Mouse (Mus musculus) heart, embryonic 13.5 days (tissue): ENCODE data around the gene Nme9. TPM values are rescaled to one million over a fixed set of nuclear protein-coding genes. Genes with fewer than 3 reads are reported as not detected.

ENCODE experiments used
- ATAC-seq: fragments of 200-750 bp; cut with Nextera tagmentation; 2 replicates; pipeline ENCODE4 v1.8.0; 2017; ENCODE audit warnings: moderate TSS enrichment; ENCODE audit not compliant: insufficient number of reproducible peaks, low FRiP score, low TSS enrichment; ENCODE audit errors: extremely low read depth
- H3K27ac ChIP-seq: fragments of 300-500 bp; sonication (generic); replicated peaks from 2 replicates; pipeline ENCODE4 v1.5.1; 2015; ENCODE audit warnings: moderate library complexity, mild to moderate bottlenecking, inconsistent platforms
- H3K27me3 ChIP-seq: fragments of 300-500 bp; sonication (generic); replicated peaks from 2 replicates; pipeline ENCODE4 v1.6.1; 2015; ENCODE audit warnings: mild to moderate bottlenecking, inconsistent platforms
- H3K36me3 ChIP-seq: fragments of 300-500 bp; sonication (generic); 2 replicates; pipeline ENCODE4 v1.6.1; 2015; ENCODE audit warnings: mild to moderate bottlenecking, inconsistent platforms
- H3K4me1 ChIP-seq: fragments of 300-500 bp; sonication (generic); 2 replicates; pipeline ENCODE4 v1.6.1; 2015; ENCODE audit warnings: inconsistent platforms
- H3K4me2 ChIP-seq: fragments of 300-500 bp; sonication (generic); 2 replicates; pipeline ENCODE4 v1.6.1; 2015; ENCODE audit warnings: inconsistent platforms, mild to moderate bottlenecking, moderate library complexity
- H3K4me3 ChIP-seq: fragments of 300-500 bp; sonication (generic); 2 replicates; pipeline ENCODE4 v1.5.1; 2015; ENCODE audit warnings: moderate library complexity, mild to moderate bottlenecking, inconsistent platforms
- H3K9ac ChIP-seq: fragments of 300-500 bp; sonication (generic); 2 replicates; pipeline ENCODE4 v1.6.1; 2015; ENCODE audit warnings: inconsistent platforms, mild to moderate bottlenecking, moderate library complexity
- H3K9me3 ChIP-seq: fragments of 300-500 bp; sonication (generic); 2 replicates; pipeline ENCODE4 v1.6.1; 2016; ENCODE audit warnings: inconsistent platforms
- WGBS: fragments of 180-500 bp; shearing (Covaris S2); methylation state at CpG from one replicate; pipeline ENCODE4 v1.1.7; 2015; ENCODE audit warnings: mixed read lengths; 5-methylcytosine and 5-hydroxymethylcytosine counted together
- polyA plus RNA-seq: library from polyadenylated mRNA; unstranded; fragments of >200 nt; fragmentation: Nextera tagmentation; extraction: Ambion mirVana; gene quantifications from 2 replicates; pipeline ENCODE4 v1.2.1, GENCODE M21; 2015

The Nme9 gene
- polyA plus RNA-seq, 1 experiment from 2014 or later: not detected

GRCm38 (mm10) chr9:99458529-99459208, 7.4 kb downstream of the Nme9 start:
- Histone ChIP-seq H3K4me3 (no peak overlapping the region), H3K27me3 (peaks cover 22% of the 10 kb centered on the region), H3K36me3 (no peaks in the 10 kb centered on the region), H3K9ac (no peak overlapping the region), H3K27ac (no peak overlapping the region), H3K9me3 (no peaks in the 10 kb centered on the region), H3K4me1 (no peaks in the 10 kb centered on the region), H3K4me2 (no peak overlapping the region)
- ATAC-seq: no peak
- WGBS: 39% methylated on average over 12 of the region's 12 CpGs

GRCm38 (mm10) chr9:99459730-99460129, 8.5 kb downstream of the Nme9 start:
- H3K27ac ChIP-seq: no peak overlapping the region
- H3K4me3 ChIP-seq: no peak overlapping the region
- no peak overlapping the region for H3K9ac ChIP-seq
- peaks cover 22% of the 10 kb centered on the region for H3K27me3 ChIP-seq
- no peak for ATAC-seq
- WGBS: 88% methylated on average over 4 of the region's 4 CpGs
- H3K36me3 ChIP-seq: no peaks in the 10 kb centered on the region
- no peaks in the 10 kb centered on the region for H3K9me3 ChIP-seq
- H3K4me1 ChIP-seq: no peaks in the 10 kb centered on the region
- no peak overlapping the region for H3K4me2 ChIP-seq

GRCm38 (mm10) chr9:99464876-99465275, 13.6 kb downstream of the Nme9 start:
- WGBS: 64% methylated on average over 6 of the region's 6 CpGs
- ATAC-seq: no peak
- Histone ChIP-seq H3K27ac (no peak overlapping the region), H3K4me2 (no peak overlapping the region), H3K4me3 (no peak overlapping the region), H3K9ac (no peak overlapping the region), H3K36me3 (no peaks in the 10 kb centered on the region), H3K27me3 (0 out of 2 replicates have a peak, but pooled peaks cover 4% of the 10 kb centered on the region), H3K9me3 (no peaks in the 10 kb centered on the region), H3K4me1 (no peaks in the 10 kb centered on the region)

GRCm38 (mm10) chr9:99468572-99468971, 17.3 kb downstream of the Nme9 start:
- no peak overlapping the region for H3K27ac ChIP-seq
- H3K27me3 ChIP-seq: no peaks in the 10 kb centered on the region
- no peaks in the 10 kb centered on the region for H3K36me3 ChIP-seq
- no peaks in the 10 kb centered on the region for H3K4me1 ChIP-seq
- H3K9ac ChIP-seq: no peak overlapping the region
- no peak for ATAC-seq
- H3K9me3 ChIP-seq: no peaks in the 10 kb centered on the region
- 75% methylated on average over 9 of the region's 9 CpGs for WGBS
- no peak overlapping the region for H3K4me3 ChIP-seq
- no peak overlapping the region for H3K4me2 ChIP-seq

- no peak for ATAC-seq
- Histone ChIP-seq H3K9ac (no peak overlapping the region), H3K27me3 (no peaks in the 10 kb centered on the region), H3K27ac (no peak overlapping the region), H3K9me3 (no peaks in the 10 kb centered on the region), H3K4me2 (no peak overlapping the region), H3K36me3 (peaks cover 7% of the 10 kb centered on the region; the same call in 1 of the 2 replicates), H3K4me1 (no peaks in the 10 kb centered on the region), H3K4me3 (no peak overlapping the region)
- 59% methylated on average over 8 of the region's 8 CpGs for WGBS
Measured at GRCm38 (mm10) chr9:99469681-99470273, 18.5 kb downstream of the Nme9 start.

- H3K4me1 ChIP-seq: no peaks in the 10 kb centered on the region
- 47% methylated on average over 16 of the region's 16 CpGs for WGBS
- H3K27me3 ChIP-seq: no peaks in the 10 kb centered on the region
- peaks cover 14% of the 10 kb centered on the region for H3K36me3 ChIP-seq
- no peak overlapping the region for H3K4me3 ChIP-seq
- no peak overlapping the region for H3K27ac ChIP-seq
- ATAC-seq: no peak
- no peaks in the 10 kb centered on the region for H3K9me3 ChIP-seq
- peak overlapping the region; percentile 20; the same call in 1 of the 2 replicates for H3K4me2 ChIP-seq
- H3K9ac ChIP-seq: no peak overlapping the region
Measured at GRCm38 (mm10) chr9:99470347-99471092, 19.2 kb downstream of the Nme9 start.

- Histone ChIP-seq H3K4me2 (no peak overlapping the region), H3K27me3 (no peaks in the 10 kb centered on the region), H3K4me3 (no peak overlapping the region), H3K4me1 (no peaks in the 10 kb centered on the region), H3K36me3 (peaks cover 22% of the 10 kb centered on the region), H3K9me3 (no peaks in the 10 kb centered on the region), H3K27ac (no peak overlapping the region), H3K9ac (no peak overlapping the region)
- 78% methylated on average over 7 of the region's 7 CpGs for WGBS
- no peak for ATAC-seq
Measured at GRCm38 (mm10) chr9:99471334-99471733, 20.1 kb downstream of the Nme9 start.

GRCm38 (mm10) chr9:99479181-99479711, 28.0 kb downstream of the Nme9 start:
- H3K9me3 ChIP-seq: no peaks in the 10 kb centered on the region
- no peak overlapping the region for H3K4me2 ChIP-seq
- H3K27me3 ChIP-seq: no peaks in the 10 kb centered on the region
- no peak overlapping the region for H3K9ac ChIP-seq
- no peak for ATAC-seq
- peaks cover 63% of the 10 kb centered on the region for H3K36me3 ChIP-seq
- 56% methylated on average over 9 of the region's 9 CpGs for WGBS
- no peak overlapping the region for H3K27ac ChIP-seq
- peaks cover 9% of the 10 kb centered on the region for H3K4me1 ChIP-seq
- H3K4me3 ChIP-seq: no peak overlapping the region

GRCm38 (mm10) chr9:99480764-99481163, 29.5 kb downstream of the Nme9 start:
- Histone ChIP-seq H3K9ac (no peak overlapping the region), H3K4me2 (no peak overlapping the region), H3K27me3 (no peaks in the 10 kb centered on the region), H3K36me3 (peaks cover 59% of the 10 kb centered on the region), H3K9me3 (no peaks in the 10 kb centered on the region), H3K27ac (no peak overlapping the region), H3K4me1 (peaks cover 9% of the 10 kb centered on the region), H3K4me3 (no peak overlapping the region)
- 92% methylated on average over 4 of the region's 4 CpGs for WGBS
- no peak for ATAC-seq

GRCm38 (mm10) chr9:99483191-99483590, 31.9 kb downstream of the Nme9 start:
- H3K9ac ChIP-seq: no peak overlapping the region
- no peaks in the 10 kb centered on the region for H3K9me3 ChIP-seq
- no peak overlapping the region for H3K4me3 ChIP-seq
- WGBS: 74% methylated on average over 4 of the region's 4 CpGs
- H3K4me1 ChIP-seq: peaks cover 9% of the 10 kb centered on the region
- no peak overlapping the region for H3K27ac ChIP-seq
- H3K36me3 ChIP-seq: peaks cover 74% of the 10 kb centered on the region
- no peak for ATAC-seq
- H3K27me3 ChIP-seq: no peaks in the 10 kb centered on the region
- H3K4me2 ChIP-seq: no peak overlapping the region

GRCm38 (mm10) chr9:99484632-99485031, 33.4 kb downstream of the Nme9 start:
- H3K4me3 ChIP-seq: no peak overlapping the region
- peaks cover 81% of the 10 kb centered on the region for H3K36me3 ChIP-seq

More at GRCm38 (mm10) chr9:99484632-99485031, 33.4 kb downstream of the Nme9 start:
- no peak overlapping the region for H3K4me2 ChIP-seq
- no peak overlapping the region for H3K27ac ChIP-seq
- no peaks in the 10 kb centered on the region for H3K27me3 ChIP-seq
- peaks cover under 1% of the 10 kb centered on the region for H3K4me1 ChIP-seq
- H3K9ac ChIP-seq: no peak overlapping the region
- no peaks in the 10 kb centered on the region for H3K9me3 ChIP-seq
- ATAC-seq: no peak
